Mouse (Mus musculus): ENCODE measurements around the gene F830045P16Rik.
"Not testable (repeated sequence)": the region's sequence is repeated elsewhere in the genome, so short reads cannot be mapped to it uniquely, and the experiment has no call there.

Gene F830045P16Rik

DNA sequence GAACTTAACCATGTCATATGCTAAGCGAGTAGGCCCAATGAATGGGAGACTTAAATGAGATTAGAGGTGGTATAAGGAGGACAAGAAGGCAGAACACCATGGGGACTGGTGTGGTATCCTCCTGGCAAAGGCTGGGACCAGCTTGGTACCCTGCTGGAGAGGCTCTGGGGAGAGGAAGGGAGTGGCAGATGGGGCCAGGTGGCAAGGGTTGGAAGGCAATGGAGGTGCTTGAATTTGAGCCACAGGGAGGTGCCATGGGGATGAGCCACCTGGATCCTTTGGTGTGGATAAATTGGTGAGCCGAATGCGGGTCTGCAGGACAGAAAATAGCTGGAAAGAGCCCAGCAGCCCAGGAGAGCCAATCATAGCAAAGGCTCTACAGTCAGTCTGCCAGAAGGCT, 8.5 kb upstream of the F830045P16Rik start:
- DNase-seq: no peak

GRCm38 (mm10) chr2:129544448-129544847, 8.0 kb upstream of the F830045P16Rik start:
- DNase-seq: no peak

DNA sequence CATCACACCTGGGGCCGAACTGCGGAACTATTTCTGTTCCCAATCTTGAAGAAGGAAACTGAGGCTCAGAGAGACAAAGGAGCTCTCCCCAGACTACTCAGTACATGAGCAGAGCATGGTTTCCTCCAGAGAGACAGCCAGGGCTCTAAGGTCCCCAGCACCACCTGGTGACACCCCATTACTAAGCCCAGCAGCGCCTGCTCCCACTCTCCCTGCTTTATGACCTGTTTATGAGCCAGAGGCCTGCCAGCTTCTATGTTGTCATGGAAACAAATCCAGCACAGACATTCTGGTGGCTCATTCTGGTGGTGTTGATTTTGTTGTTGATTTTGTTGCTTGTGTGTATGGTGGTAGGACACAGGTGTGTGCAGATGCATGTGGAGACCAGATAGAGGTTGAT, 3.6 kb upstream of the F830045P16Rik start:
- no peak for DNase-seq

DNA sequence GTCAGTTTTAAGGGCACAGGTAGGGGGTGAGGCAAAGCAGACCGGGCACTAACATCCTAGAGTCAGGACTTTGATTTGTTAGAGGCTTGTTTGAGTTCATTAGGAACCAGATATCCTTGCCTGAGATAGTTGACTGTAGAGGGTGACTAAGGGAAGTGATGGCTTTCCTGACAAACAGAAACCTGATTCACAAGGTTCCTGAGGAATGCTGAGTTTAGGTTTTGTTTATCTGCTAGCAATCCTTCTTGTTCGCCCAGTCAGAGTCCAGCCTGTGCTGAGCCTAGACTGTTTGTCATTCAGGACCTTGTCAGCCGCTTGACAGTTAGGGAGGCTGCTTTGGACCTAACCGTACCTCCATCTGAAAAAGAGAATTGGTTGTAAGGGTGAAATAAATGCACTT, 2.8 kb upstream of the F830045P16Rik start:
- no peak for DNase-seq

- DNase-seq: no peak
Measured at GRCm38 (mm10) chr2:129537926-129538325, 1.5 kb upstream of the F830045P16Rik start.

DNA sequence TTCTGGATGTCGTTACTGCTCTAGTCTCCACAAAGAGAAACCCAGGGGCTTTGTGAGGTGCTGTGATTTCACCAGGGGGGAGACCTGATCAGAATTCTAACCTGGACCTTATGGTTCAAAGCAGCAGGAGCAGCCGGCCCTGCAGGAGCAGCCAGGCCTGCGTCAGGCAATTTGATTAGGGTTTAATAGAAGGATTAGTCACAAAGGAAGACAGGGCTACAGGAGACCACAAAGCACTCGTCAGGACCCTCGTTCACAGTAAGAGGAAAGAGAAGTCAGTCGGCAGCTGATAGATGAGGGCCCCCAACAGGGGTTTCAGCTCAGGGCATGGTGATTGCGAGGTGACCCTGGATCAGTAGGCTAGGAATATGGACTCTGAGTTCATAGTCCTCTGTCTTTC, 958 bp upstream of the F830045P16Rik start:
- DNase-seq: no peak

DNA sequence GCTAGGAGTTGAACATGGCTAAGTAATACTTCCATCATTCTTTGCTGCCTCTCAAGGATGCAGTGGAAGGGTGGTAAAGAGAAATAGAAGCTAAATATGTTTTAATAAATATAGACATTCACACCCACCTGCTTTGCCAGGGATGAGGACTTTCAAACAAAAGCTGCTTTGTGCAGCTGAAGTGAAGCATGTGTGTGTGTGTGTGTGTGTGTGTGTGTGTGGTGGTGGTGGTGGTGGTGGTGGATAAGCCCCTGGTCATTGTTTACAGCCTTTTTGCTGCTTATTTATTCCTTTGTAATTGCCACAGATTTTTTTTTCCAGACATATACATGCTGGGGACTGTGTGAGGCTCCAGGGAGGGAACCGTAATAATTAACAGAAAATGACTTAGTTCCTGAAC, 524 bp upstream of the F830045P16Rik start:
- DNase-seq: no peak

GRCm38 (mm10) chr2:129534886-129535591, 1.4 kb downstream of the F830045P16Rik start:
- no peak for DNase-seq

GRCm38 (mm10) chr2:129531890-129532289, 4.5 kb downstream of the F830045P16Rik start:
- no peak for DNase-seq

DNA sequence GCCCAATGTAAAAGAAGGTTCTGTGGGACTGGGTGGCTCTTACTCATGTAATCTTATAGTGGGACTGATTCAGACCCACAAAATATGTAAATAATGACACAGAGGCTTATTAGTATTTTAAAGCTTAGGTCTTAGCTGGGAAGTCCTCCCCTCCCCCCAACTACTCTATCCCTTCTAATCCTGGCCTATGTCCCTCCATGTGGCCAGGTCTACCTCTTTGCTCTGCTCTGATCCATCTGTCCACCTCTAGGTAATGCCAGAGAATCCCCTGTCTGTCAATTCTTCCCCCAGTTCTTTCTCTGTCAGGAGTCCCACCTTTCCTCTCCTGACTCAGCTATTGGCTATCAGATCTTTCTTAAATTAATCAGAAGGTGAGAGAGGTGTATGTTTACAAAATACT, 5.3 kb downstream of the F830045P16Rik start:
- DNase-seq: no peak

- DNase-seq: no peak
Measured at GRCm38 (mm10) chr2:129529297-129530209, 6.8 kb downstream of the F830045P16Rik start.

GRCm38 (mm10) chr2:129527916-129528315, 8.5 kb downstream of the F830045P16Rik start:
- DNase-seq: no peak

DNA sequence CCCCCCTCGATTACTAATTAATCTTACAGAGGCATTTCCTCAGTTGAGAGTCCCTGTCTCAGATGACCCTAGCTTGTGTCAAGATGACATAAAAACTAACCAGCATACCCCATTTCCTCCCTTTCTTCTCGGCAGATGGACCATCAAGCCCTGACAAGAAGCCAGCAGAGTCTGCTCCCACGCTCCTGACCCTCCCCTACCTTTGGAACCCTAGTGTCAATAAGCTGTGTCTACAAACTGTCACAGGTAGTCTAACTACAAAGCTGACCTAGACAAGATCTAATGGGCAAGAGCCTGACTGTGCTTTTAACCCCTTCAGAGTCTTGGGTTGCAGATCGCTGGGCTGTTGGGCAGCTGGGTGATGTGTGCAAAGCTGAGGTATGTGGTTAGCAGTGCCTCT, 10.1 kb downstream of the F830045P16Rik start:
- no peak for DNase-seq

DNA sequence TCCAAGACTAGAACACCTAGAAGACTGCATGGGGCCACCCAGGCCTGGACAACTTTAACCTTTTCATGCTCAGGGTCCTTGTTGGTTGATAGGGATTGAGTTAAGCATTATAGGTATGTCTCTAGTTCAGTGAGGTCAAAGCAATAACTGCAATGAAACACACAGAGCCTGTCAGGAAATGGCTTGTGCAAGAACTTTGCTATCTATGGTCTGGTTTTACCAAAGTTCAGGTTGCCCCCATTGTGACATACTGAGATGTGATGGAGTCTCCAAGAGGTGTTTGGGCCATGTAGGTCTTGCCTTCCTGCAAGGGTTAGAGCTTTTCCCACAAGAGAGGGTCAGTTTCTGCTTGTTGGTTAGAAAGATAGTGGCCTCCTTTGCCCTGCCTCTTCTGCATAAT, 10.8 kb downstream of the F830045P16Rik start:
- no peak for DNase-seq

GRCm38 (mm10) chr2:129518526-129518925, 17.9 kb downstream of the F830045P16Rik start:
- DNase-seq: no peak

- no peak for DNase-seq
Measured at GRCm38 (mm10) chr2:129514923-129515920, 21.2 kb downstream of the F830045P16Rik start.

- DNase-seq: no peak
Measured at GRCm38 (mm10) chr2:129514401-129514667, 22.1 kb downstream of the F830045P16Rik start.

DNA sequence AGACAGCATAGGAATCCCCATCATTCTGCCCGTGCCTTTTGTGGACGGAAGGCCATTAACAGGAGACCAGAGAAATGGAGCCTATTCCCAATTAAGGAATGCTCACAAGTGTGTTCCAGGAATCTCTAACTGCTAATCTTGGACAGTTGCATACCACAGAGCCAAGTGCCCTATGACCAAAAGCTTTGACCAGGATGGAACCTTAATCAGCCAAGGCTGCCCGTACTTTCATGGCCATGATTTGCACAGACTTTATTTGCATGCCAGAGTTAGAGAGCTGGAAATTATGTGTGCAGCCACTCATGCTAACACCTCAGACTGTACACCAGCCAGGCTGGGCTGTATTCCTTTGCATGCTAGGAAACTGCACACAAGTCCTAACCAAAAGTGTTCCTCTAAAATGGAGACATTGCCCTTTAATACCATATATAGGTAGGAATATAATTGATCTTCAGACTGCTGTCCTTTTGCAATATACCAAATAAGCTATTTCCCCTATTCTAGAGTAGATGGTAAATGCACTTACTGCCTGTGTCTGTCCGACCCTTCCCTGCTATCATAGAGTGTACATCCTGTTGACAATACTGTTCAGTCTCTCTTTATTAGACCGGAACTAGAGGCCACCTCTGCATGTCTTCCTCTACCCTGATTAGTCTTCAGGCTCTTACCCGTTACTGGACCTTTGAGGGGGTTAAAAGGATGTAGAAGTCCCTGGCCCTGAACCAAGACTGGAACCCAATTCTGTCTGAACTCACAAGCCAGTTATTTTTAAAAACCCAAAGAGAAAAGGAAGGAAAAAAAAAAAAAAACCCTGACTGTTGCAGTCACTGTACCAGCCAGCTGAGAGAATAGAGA, 22.6 kb downstream of the F830045P16Rik start:
- DNase-seq: no peak

DNA sequence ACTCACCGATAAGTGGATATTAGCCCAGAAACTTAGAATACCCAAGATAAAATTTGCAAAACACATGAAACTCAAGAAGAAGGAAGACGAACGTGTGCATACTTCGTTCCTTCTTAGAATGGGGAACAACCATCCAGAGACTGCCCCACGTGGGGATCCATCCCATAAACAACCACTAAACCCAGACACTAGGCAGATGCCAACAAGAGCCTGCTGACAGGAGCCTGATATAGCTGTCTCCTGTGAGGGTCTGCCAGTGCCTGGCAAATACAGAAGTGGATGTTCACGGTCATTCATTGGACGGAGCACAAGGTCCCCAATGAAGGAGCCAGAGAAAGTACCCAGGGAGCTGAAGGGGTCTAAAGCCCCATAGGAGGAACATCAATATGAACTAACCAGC, 24.3 kb downstream of the F830045P16Rik start:
- not testable (repeated sequence) for DNase-seq

GRCm38 (mm10) chr2:129502641-129503040, 33.8 kb downstream of the F830045P16Rik start:
- no peak for DNase-seq

- DNase-seq: no peak
Measured at GRCm38 (mm10) chr2:129489496-129490285, 46.7 kb downstream of the F830045P16Rik start.
